Mouse (Mus musculus) cerebellum, adult 2 months (tissue): ENCODE data around the gene Cck.

Source experiments
- CTCF ChIP-seq: fragments of 200-500 bp; IDR thresholded peaks from 2 replicates; pipeline ENCODE4 v1.5.1; 2011; ENCODE audit warnings: low read depth, mild to moderate bottlenecking, control low read depth, low read length, moderate library complexity, borderline replicate concordance; ENCODE audit not compliant: insufficient read depth
- POLR2A ChIP-seq: fragments of 200-500 bp; IDR thresholded peaks from 2 replicates; pipeline ENCODE4 v1.6.1; 2011; ENCODE audit warnings: low read length, control low read depth, borderline replicate concordance; ENCODE audit not compliant: insufficient read depth

DNA sequence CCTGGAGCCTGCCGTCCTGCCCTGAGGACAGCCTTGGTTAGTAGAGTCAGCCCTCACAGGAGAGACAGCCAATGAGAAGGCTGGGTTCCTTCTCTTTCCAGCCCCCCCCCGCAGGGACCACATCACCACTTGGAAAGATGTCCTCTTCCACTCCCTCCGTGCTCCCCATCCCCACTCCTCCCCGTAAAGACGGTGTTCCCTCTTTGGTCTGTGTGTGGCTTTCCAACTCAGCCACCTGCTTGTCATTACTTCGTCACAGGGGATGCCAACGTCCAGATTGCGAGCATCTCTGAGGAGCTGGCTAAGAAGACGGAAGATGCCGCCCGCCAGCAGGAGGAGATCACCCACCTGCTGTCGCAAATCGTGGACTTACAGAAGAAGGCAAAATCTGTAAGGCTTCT, 49.1 kb downstream of the Cck start:
- TF ChIP-seq POLR2A (no peak), CTCF (no peak)
